Mouse (Mus musculus) bone marrow macrophage, adult 2 months (primary cell): ENCODE results near the gene Uckl1.

Source experiments
- CTCF ChIP-seq: IDR thresholded peaks from 2 replicates; pipeline ENCODE4 v1.5.1; 2012; ENCODE audit warnings: low read depth, mild to moderate bottlenecking, low read length, moderate library complexity
- POLR2A ChIP-seq: IDR thresholded peaks from 2 replicates; pipeline ENCODE4 v1.6.1; 2012; ENCODE audit warnings: mild to moderate bottlenecking, low read depth, low read length, borderline replicate concordance

DNA sequence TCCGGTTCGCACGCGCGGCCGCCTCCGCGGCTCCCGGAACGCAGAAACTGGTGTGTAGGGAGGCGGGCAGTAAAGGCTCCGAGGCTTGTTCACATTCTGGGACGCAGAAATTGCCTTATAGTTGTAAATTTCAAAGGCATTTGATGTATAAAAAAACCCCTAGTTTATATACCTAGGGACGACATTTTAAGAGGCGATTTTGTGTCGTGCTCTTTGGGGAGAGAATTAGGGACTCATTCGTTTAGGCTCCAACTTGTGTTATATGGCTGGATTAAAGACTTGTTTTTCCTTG, 63.8 kb downstream of the Uckl1 start:
- TF ChIP-seq CTCF (no peak), POLR2A (no peak)
